Mouse (Mus musculus) forebrain, embryonic 11.5 days (tissue): ENCODE data around the gene Gm5662. TPM values are rescaled to one million over a fixed set of nuclear protein-coding genes. Genes with fewer than 3 reads are reported as not detected.
"Not testable (repeated sequence)": the region's sequence is repeated elsewhere in the genome, so short reads cannot be mapped to it uniquely, and the experiment has no call there.

Source experiments
- ATAC-seq: fragments of 200-750 bp; cut with Nextera tagmentation; replicated peaks from 2 replicates; pipeline ENCODE4 v1.8.0; 2017; ENCODE audit warnings: moderate TSS enrichment; ENCODE audit not compliant: low FRiP score
- DNase-seq: peaks from one replicate; pipeline ENCODE4 v3.0.0-alpha.2; 2017; ENCODE audit warnings: low spot score
- H3K27ac ChIP-seq: fragments of 300-500 bp; sonication (generic); 2 replicates; pipeline ENCODE4 v1.5.1; 2014; ENCODE audit warnings: low read depth, low read length
- H3K27me3 ChIP-seq: fragments of 300-500 bp; sonication (generic); 2 replicates; pipeline ENCODE4 v1.6.1; 2014; ENCODE audit warnings: mild to moderate bottlenecking, low read length, mixed read lengths; ENCODE audit not compliant: control insufficient read depth, insufficient read depth
- H3K36me3 ChIP-seq: fragments of 300-500 bp; sonication (generic); 2 replicates; pipeline ENCODE4 v1.6.1; 2014; ENCODE audit warnings: mild to moderate bottlenecking, low read length, moderate library complexity, mixed read lengths; ENCODE audit not compliant: control insufficient read depth, insufficient read depth
- H3K4me1 ChIP-seq: fragments of 300-500 bp; sonication (generic); replicated peaks from 2 replicates; pipeline ENCODE4 v1.6.1; 2014; ENCODE audit warnings: low read length, mixed read lengths; ENCODE audit not compliant: control insufficient read depth, insufficient read depth
- H3K4me2 ChIP-seq: fragments of 300-500 bp; sonication (generic); 2 replicates; pipeline ENCODE4 v1.6.1; 2014; ENCODE audit warnings: low read depth, mild to moderate bottlenecking, low read length, moderate library complexity, mixed read lengths; ENCODE audit not compliant: severe bottlenecking
- H3K4me3 ChIP-seq: fragments of 300-500 bp; sonication (generic); 2 replicates; pipeline ENCODE4 v1.5.1; 2014; ENCODE audit warnings: low read depth, low read length
- H3K9ac ChIP-seq: fragments of 300-500 bp; sonication (generic); 2 replicates; pipeline ENCODE4 v1.6.1; 2014; ENCODE audit warnings: low read length
- H3K9me3 ChIP-seq: fragments of 300-500 bp; sonication (generic); 2 replicates; pipeline ENCODE4 v1.6.1; 2016; ENCODE audit warnings: low read length, mixed read lengths; ENCODE audit not compliant: control insufficient read depth
- WGBS: fragments of 180-500 bp; shearing (Covaris S2); extraction: QIAGEN DNeasy Blood & Tissue Kit; methylation state at CpG from one replicate; pipeline ENCODE4 v1.1.7; 2014; 5-methylcytosine and 5-hydroxymethylcytosine counted together
- polyA plus RNA-seq: library from polyadenylated mRNA; unstranded; fragments of >200 nt; fragmentation: Nextera tagmentation; extraction: Ambion mirVana; gene quantifications from 2 replicates; pipeline ENCODE4 v1.2.1, GENCODE M21; 2014

Gm5662 gene
- not detected in 2 replicates for polyA plus RNA-seq

DNA sequence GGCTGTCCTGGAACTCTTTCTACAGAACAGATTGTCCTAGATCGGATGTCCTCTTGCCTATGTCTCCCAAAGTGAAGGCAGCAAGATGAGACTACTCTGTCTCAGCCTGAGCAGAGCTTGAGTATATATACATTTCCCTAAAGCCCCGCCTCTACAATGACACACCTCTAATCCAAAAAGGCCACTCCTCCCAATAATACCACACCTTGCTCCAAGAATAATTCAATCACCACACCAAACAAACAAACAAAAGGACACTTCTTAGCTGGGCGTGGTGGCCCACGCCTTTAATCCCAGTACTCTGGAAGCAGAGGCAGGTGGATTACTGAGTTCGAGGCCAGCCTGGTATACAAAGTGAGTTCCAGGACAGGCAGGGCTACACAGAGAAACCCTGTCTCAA is at the start of gene Gm5662:
Gm5662 (minus strand) TSS at position 101 of the 400 bp plus-strand sequence.
- not testable (repeated sequence) for H3K27ac ChIP-seq, H3K4me1 ChIP-seq, DNase-seq, H3K9ac ChIP-seq, H3K4me3 ChIP-seq, H3K36me3 ChIP-seq, H3K9me3 ChIP-seq, ATAC-seq, H3K27me3 ChIP-seq, H3K4me2 ChIP-seq
- 91% methylated on average over 5 of the region's 5 CpGs for WGBS

DNA sequence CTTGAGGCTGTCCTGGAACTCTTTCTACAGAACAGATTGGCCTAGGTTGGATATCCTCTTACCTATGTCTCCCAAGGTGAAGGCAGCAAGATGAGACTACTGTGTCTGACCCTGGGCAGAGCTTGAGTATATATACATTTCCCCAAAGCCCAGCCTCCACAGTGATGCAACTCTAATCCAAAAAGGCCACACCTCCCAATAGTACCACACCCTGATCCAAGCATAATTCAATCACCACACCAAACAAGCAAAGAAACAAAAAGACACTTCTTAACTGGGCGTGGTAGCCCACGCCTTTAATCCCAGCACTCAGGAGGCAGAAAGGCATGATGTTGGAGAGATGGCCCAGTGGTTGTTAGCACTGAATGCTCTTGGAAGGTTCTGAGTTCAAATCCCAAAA is 49.6 kb upstream of the Gm5662 start, which contains the start of gene Gm5039:
Gm5039 (minus strand) TSS at position 101 of the 400 bp plus-strand sequence.
- not testable (repeated sequence) for ATAC-seq, H3K36me3 ChIP-seq, DNase-seq, H3K27ac ChIP-seq, H3K4me1 ChIP-seq, H3K4me2 ChIP-seq, H3K4me3 ChIP-seq, H3K27me3 ChIP-seq, H3K9ac ChIP-seq, H3K9me3 ChIP-seq
- 89% methylated on average over 2 of the region's 2 CpGs for WGBS

DNA sequence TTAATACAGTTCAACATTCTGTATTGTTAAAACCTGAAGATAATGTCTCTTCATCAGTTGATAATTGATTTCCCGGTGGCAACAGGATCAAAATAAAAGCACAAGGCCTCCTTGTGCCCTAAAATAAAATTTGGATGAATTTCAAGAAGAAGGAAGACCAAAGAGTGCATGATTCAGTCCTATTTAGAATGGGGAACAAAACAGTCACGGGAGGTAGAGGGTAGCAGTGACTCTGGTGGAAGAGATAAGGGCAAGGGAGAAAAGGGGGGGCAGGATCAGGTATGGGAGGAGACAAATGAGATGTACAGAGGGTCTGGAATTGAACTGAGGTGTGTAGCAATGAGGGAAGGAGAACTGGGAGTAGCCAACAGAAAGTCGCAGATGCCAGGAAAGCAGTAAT is 40.3 kb upstream of the Gm5662 start:
- DNase-seq, result no peak
- no peak overlapping the region for H3K27ac ChIP-seq
- no peaks in the 10 kb centered on the region for H3K36me3 ChIP-seq
- no peak overlapping the region for H3K4me2 ChIP-seq
- H3K4me1 ChIP-seq, result no peaks in the 10 kb centered on the region
- H3K9ac ChIP-seq, result no peak overlapping the region
- no peak for ATAC-seq
- no peak overlapping the region for H3K4me3 ChIP-seq
- WGBS, result 88% methylated on average over 3 of the region's 3 CpGs
- H3K27me3 ChIP-seq, result no peaks in the 10 kb centered on the region
- H3K9me3 ChIP-seq, result no peaks in the 10 kb centered on the region

DNA sequence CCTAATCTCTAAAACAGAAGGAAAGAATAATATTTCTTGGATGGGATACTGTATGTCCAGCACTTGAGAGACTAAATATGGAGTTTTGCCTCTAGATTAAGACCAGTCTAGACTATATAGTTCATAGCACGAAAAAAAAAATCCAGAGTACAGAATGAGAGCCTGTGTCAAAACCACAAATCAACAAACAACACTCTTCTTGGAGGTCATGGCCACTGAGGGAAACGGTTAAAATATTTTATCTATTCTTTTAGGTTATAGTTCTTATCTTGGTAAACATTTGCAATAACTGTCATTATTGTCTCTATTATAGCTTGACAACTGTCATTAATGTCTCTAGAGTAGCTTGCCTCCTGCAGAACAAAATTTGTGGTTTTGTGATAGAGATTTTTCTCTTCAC is 22.9 kb upstream of the Gm5662 start:
- not testable (repeated sequence) for H3K4me1 ChIP-seq, H3K4me3 ChIP-seq, DNase-seq, ATAC-seq, H3K27ac ChIP-seq, H3K27me3 ChIP-seq, H3K4me2 ChIP-seq, H3K36me3 ChIP-seq, H3K9me3 ChIP-seq, H3K9ac ChIP-seq
- 68% methylated on average over 2 of the region's 2 CpGs for WGBS

DNA sequence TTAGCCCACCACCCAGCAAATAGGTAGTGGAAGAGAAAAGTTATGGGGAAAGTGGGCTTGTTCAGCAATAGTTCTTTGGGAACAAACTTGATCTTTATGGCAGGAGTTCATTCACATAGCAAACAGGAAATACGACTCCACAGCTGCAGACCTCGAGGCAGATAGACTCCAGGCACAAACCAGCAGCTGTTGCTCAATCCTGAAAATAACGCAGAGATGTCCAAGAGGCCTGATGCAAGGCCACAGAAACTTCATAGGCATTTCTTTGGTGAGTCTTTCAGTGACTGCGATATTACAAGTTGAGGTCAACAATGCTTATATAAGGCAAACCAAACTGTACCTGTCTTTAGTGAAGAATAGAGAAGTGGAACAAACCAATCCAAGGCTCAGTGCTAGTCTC is 18.8 kb upstream of the Gm5662 start:
- DNase-seq, H3K4me3 ChIP-seq, H3K4me2 ChIP-seq, H3K27me3 ChIP-seq, H3K4me1 ChIP-seq, H3K9ac ChIP-seq, H3K27ac ChIP-seq, H3K9me3 ChIP-seq, ATAC-seq, H3K36me3 ChIP-seq: not testable (repeated sequence)
- WGBS, result 79% methylated on average over 4 of the region's 4 CpGs

DNA sequence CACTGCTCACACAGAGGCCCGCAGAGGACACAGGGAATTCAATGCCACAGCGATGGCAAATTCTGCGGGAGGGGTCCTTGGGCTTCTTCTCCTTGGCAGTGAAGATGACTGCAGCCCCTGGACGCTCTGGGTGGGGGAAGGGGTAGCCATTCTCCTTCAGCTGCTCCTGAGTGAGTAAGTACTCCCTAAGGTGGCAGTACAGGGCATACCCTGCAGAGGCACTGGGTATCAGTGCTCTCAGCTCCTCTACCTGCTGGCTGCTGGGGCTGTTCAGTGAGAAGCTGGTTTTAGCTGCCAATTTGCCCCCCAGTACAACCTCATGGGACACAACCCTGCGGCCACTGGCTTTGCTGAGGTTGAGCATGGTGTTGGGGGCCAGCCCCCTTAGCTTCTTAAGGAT is 10.9 kb upstream of the Gm5662 start:
- not testable (repeated sequence) for H3K9me3 ChIP-seq, H3K36me3 ChIP-seq, H3K4me1 ChIP-seq, H3K9ac ChIP-seq, H3K27me3 ChIP-seq, H3K27ac ChIP-seq, H3K4me3 ChIP-seq, H3K4me2 ChIP-seq, ATAC-seq, DNase-seq
- 94% methylated on average over 4 of the region's 5 CpGs for WGBS

DNA sequence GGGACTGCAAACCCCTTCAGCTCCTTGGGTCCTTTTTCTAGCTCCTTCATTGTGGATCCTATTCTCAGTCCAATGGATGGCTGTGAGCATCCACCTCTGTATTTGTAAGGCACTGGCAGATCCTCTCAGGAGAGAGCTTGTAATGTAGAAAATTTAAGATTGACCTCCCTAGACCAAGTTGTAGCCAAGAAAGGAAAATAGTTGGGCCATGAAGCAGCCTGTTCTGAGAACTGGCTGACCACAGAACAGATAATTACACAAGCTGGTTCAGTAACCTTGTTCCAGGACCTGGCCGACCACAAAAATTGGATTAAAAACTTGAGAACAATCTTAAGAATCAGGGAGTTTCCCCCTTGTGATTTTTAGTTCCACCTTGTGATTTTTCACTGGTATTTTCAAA is 17.1 kb downstream of the Gm5662 start:
- Histone ChIP-seq H3K27ac (no peak overlapping the region), H3K4me1 (no peaks in the 10 kb centered on the region), H3K9ac (no peak overlapping the region), H3K36me3 (no peaks in the 10 kb centered on the region), H3K4me3 (no peak overlapping the region), H3K9me3 (no peaks in the 10 kb centered on the region; the same call in 1 of the 2 replicates), H3K27me3 (no peaks in the 10 kb centered on the region), H3K4me2 (no peak overlapping the region)
- DNase-seq, result no peak
- 50% methylated on average over 1 of the region's 1 CpGs for WGBS
- ATAC-seq, result no peak

DNA sequence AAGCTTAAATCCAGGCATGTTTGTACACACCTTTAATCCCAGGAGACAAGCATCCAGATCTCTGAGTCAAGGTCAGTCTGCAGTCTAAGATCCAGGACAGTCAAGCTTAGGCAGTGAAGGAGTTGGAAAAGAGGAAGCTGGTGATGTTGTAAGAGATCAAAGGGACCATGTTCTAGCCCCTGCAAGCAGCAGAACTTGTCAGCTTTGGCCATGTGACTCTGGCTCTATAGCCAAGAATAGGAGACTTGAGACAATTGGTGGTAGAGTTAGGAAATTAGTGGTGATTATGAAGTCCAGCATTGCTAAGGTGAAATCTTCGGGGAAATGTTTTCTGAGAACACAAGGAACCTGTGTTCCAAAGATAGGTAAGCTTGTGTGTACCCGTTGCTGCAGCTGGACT is 18.4 kb downstream of the Gm5662 start:
- H3K27ac ChIP-seq, H3K4me3 ChIP-seq, H3K9ac ChIP-seq, ATAC-seq, H3K4me2 ChIP-seq, DNase-seq, H3K27me3 ChIP-seq, H3K36me3 ChIP-seq, H3K4me1 ChIP-seq, H3K9me3 ChIP-seq: not testable (repeated sequence)
- 61% methylated on average over 2 of the region's 2 CpGs for WGBS

DNA sequence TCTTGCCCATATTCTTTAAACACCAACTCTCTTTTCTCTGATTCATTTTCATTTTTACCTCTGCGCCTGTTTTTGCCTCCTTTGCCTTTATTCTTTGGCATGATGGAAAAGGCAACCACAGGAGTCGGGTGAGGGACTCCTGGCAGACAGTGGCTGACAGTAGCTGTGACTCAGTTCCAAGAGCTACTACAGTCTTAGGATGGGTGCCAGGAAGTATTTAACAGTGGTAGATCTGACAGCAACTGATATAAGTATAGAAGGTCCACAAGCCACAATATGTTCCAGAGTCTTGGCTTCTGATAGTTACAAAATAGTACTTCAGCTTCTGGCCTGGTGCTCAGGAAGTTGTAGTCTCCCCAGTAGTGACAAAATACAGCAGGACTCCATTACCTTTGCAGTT is 24.3 kb downstream of the Gm5662 start, which contains the start of gene Gm8332:
Gm8332 (minus strand) TSS at position 101 of the 400 bp plus-strand sequence.
- H3K4me1 ChIP-seq, H3K27me3 ChIP-seq, H3K27ac ChIP-seq, DNase-seq, H3K9ac ChIP-seq, H3K9me3 ChIP-seq, H3K4me3 ChIP-seq, ATAC-seq, H3K4me2 ChIP-seq, H3K36me3 ChIP-seq: not testable (repeated sequence)
- WGBS, result 82% methylated on average over 1 of the region's 2 CpGs
